8 mouse cellular contexts compared by ENCODE assay signal in the genomic region with DNA sequence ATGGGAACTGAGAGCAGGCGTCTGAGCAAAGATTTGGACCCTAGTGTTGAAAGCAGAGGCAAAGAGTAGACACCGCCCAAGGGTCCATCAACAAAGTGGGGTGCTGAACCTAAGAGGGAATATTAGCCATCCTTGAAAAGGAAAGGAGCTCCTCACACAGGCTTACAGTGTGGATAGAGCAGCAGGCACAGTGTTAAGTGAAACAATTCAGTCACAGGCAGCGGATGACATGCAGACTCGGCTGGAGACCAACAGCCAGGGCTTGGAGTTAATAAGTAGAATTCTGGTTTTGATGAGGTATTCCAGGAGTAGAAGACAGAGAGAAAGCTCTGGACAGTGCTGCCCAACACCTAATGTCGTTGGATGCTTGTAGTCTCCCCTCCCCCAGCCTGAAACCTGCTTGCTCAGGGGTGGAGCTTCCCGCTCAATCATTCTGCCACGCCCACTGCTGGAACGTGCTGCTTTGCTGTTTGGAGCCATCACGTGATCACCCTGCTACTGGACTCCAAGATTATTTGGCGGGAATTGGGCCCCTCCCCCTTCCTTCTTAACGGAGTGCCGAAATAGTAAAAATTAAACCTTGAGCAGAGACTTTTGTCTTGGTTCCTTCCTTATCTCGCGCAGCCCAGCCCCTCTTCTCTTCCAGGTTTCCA. TPM values are rescaled to one million over a fixed set of nuclear protein-coding genes. Genes with fewer than 3 reads are reported as not detected.
DNase-seq lines count a peak whose midpoint lies in the region; ATAC-seq and TF ChIP-seq lines count a peak whose summit lies in the region.
"Not testable (repeated sequence)": the region's sequence is repeated elsewhere in the genome, so short reads cannot be mapped to it uniquely, and the experiment has no call there.

No protein-coding gene starts in this region.

- H3K27ac ChIP-seq in bone marrow macrophage, adult 2 months (ENCODE audit: insufficient read depth, low read depth, low read length), result peak overlapping the region; percentile 88
- not testable (repeated sequence) for H3K27ac ChIP-seq in intestine, embryonic 15.5 days

- not testable (repeated sequence) for H3K36me3 ChIP-seq in C2C12 (ENCODE audit: control insufficient read depth, insufficient read depth); intestine, embryonic 15.5 days

- H3K9ac ChIP-seq in intestine, embryonic 15.5 days, result not testable (repeated sequence)

- 44% methylated on average over 14 of the region's 14 CpGs for WGBS in intestine, embryonic 15.5 days

- not testable (repeated sequence) for H3K27me3 ChIP-seq in C2C12 (ENCODE audit: control insufficient read depth, insufficient read depth, insufficient read length); intestine, embryonic 15.5 days (replicated peaks)

- not testable (repeated sequence) for TF ChIP-seq POLR2A in bone marrow macrophage, adult 2 months (IDR thresholded peaks at IDR 0.05; ENCODE audit: borderline replicate concordance, low read depth, low read length)

- DNase-seq in heart, adult 11 months, result peak; percentile 96
- DNase-seq in kidney, postnatal 4 days, result peak; percentile 35 to 62
- DNase-seq in lung, adult 18-20 months, result peak; percentile 20
- peak; percentile 27 to 46 for DNase-seq in thymus, postnatal 36 days

- TF ChIP-seq CTCF in C2C12 (IDR thresholded peaks at IDR 0.05; ENCODE audit: control insufficient read depth, insufficient read depth, insufficient read length); bone marrow macrophage, adult 2 months (IDR thresholded peaks at IDR 0.05; ENCODE audit: low read depth, low read length): not testable (repeated sequence)

- H3K9me3 ChIP-seq in intestine, embryonic 15.5 days, result not testable (repeated sequence)

- ATAC-seq in intestine, embryonic 15.5 days, result peak; percentile 28; the same call in 1 of the 2 replicates
- peak; percentile 64 for ATAC-seq in megakaryocyte-erythroid progenitor cell, adult 5-6 weeks (replicated peaks; ENCODE audit: low FRiP score, low TSS enrichment, poor library complexity, severe bottlenecking)

- H3K4me2 ChIP-seq in intestine, embryonic 15.5 days (replicated peaks), result not testable (repeated sequence)

- H3K79me3 ChIP-seq in C2C12 (ENCODE audit: low read depth), result not testable (repeated sequence)

- H3ac ChIP-seq in C2C12 (ENCODE audit: control insufficient read depth, insufficient read length, low read depth), result not testable (repeated sequence)

- H3K4me3 ChIP-seq in C2C12 (ENCODE audit: insufficient read depth, poor library complexity, severe bottlenecking); intestine, embryonic 15.5 days (replicated peaks): not testable (repeated sequence)
- H3K4me3 ChIP-seq in bone marrow macrophage, adult 2 months (ENCODE audit: insufficient read depth, low read length), result peak overlapping the region; percentile 22; the same call in 1 of the 2 replicates

- not testable (repeated sequence) for H3K79me2 ChIP-seq in C2C12 (ENCODE audit: control insufficient read depth, insufficient read depth)

- peaks cover 41% of the 10 kb centered on the region for H3K4me1 ChIP-seq in bone marrow macrophage, adult 2 months (ENCODE audit: control insufficient read depth, insufficient read depth, low read length)
- H3K4me1 ChIP-seq in intestine, embryonic 15.5 days (replicated peaks), result not testable (repeated sequence)

TF ChIP-seq in C2C12, 6 proteins besides CTCF, POLR2A, EP300 and RAD21:
- peak; percentile 48 for TF ChIP-seq USF1 (IDR thresholded peaks at IDR 0.05; ENCODE audit: low read depth)
TF ChIP-seq in C2C12: peak in this region for 1; not testable (repeated sequence) for 5.

RNA-seq across cellular contexts. Expression of gene Prex1, which starts 32.8 kb away (rescaled TPM):
- polyA plus RNA-seq in C2C12 (2012; fragmentation: generic; extraction: Trizol), result 0.16 TPM
- polyA plus RNA-seq in bone marrow macrophage, adult 2 months (2012; ENCODE audit: insufficient read depth, insufficient read length, missing spikeins), result 162 and 191 TPM in 2 replicates
- polyA plus RNA-seq in intestine, embryonic 15.5 days (2015; fragmentation: Nextera tagmentation; extraction: Ambion mirVana), result 9.6 and 10.6 TPM in 2 replicates
- 34.5 and 39.2 TPM in 2 replicates for total RNA-seq in megakaryocyte-erythroid progenitor cell, adult 5-6 weeks (2014; fragmentation: Nextera tagmentation)
- total RNA-seq in megakaryocyte-erythroid progenitor cell, adult 5-6 weeks (2017), result 9.2 and 10.0 TPM in 2 replicates

RNA-seq across cellular contexts. Expression of gene Trp53rkb, which starts 45.9 kb away (rescaled TPM):
- polyA plus RNA-seq in C2C12 (2012; fragmentation: generic; extraction: Trizol), result 5.3 TPM
- 3.1 and 3.3 TPM in 2 replicates for polyA plus RNA-seq in bone marrow macrophage, adult 2 months (2012; ENCODE audit: insufficient read depth, insufficient read length, missing spikeins)
- 6.4 and 6.7 TPM in 2 replicates for polyA plus RNA-seq in intestine, embryonic 15.5 days (2015; fragmentation: Nextera tagmentation; extraction: Ambion mirVana)
- 1.6 and 5.0 TPM in 2 replicates for total RNA-seq in megakaryocyte-erythroid progenitor cell, adult 5-6 weeks (2014; fragmentation: Nextera tagmentation)
- 2.4 and 3.1 TPM in 2 replicates for total RNA-seq in megakaryocyte-erythroid progenitor cell, adult 5-6 weeks (2017)

RNA-seq across cellular contexts. Expression of gene Arfgef2, which starts 59.0 kb away (rescaled TPM):
- polyA plus RNA-seq in C2C12 (2012; fragmentation: generic; extraction: Trizol), result 8.2 TPM
- polyA plus RNA-seq in bone marrow macrophage, adult 2 months (2012; ENCODE audit: insufficient read depth, insufficient read length, missing spikeins), result 15.7 and 18.5 TPM in 2 replicates
- 6.7 and 6.9 TPM in 2 replicates for polyA plus RNA-seq in intestine, embryonic 15.5 days (2015; fragmentation: Nextera tagmentation; extraction: Ambion mirVana)
- 21.0 and 31.0 TPM in 2 replicates for total RNA-seq in megakaryocyte-erythroid progenitor cell, adult 5-6 weeks (2014; fragmentation: Nextera tagmentation)
- total RNA-seq in megakaryocyte-erythroid progenitor cell, adult 5-6 weeks (2017), result 20.2 and 22.7 TPM in 2 replicates

Comparison
In these comparisons a context has a peak if more than half of its experiments do, and no peak if none do; other contexts are left out.
1. DNase-seq: peak in every context shown above with its lines; median percentile 96 in heart, adult 11 months; 48 in kidney, postnatal 4 days; 36 in thymus, postnatal 36 days; 20 in lung, adult 18-20 months.
2. RNA of gene Prex1, which starts 32.8 kb away (polyA plus RNA-seq): 162 to 191 TPM in bone marrow macrophage, adult 2 months; 9.6 to 10.6 TPM in intestine, embryonic 15.5 days and 0.16 TPM in C2C12 (single experiment); every median in the first group is over 10 times any median in the second.